Mouse (Mus musculus) midbrain, postnatal 0 days (tissue): ENCODE data around the gene Ccdc32. TPM values are rescaled to one million over a fixed set of nuclear protein-coding genes. Genes with fewer than 3 reads are reported as not detected.

Source experiments
- ATAC-seq: fragments of 200-750 bp; cut with Nextera tagmentation; 2 replicates; pipeline ENCODE4 v1.8.0; 2017; ENCODE audit warnings: moderate number of reproducible peaks, mild to moderate bottlenecking, moderate TSS enrichment, moderate library complexity; ENCODE audit not compliant: low FRiP score
- DNase-seq: peaks from one replicate; pipeline ENCODE4 v3.0.0-alpha.2; 2015; ENCODE audit warnings: low spot score
- H3K27ac ChIP-seq: fragments of 300-500 bp; sonication (generic); 2 replicates; pipeline ENCODE4 v1.5.1; 2014; ENCODE audit warnings: low read depth, mild to moderate bottlenecking, low read length, mixed read lengths
- H3K27me3 ChIP-seq: fragments of 300-500 bp; sonication (generic); 2 replicates; pipeline ENCODE4 v1.6.1; 2014; ENCODE audit warnings: low read length, control low read depth, mixed read lengths; ENCODE audit not compliant: insufficient read depth
- H3K36me3 ChIP-seq: fragments of 300-500 bp; sonication (generic); 2 replicates; pipeline ENCODE4 v1.6.1; 2014; ENCODE audit warnings: low read length, control low read depth, mixed read lengths; ENCODE audit not compliant: insufficient read depth
- H3K4me1 ChIP-seq: fragments of 300-500 bp; sonication (generic); 2 replicates; pipeline ENCODE4 v1.6.1; 2014; ENCODE audit warnings: mild to moderate bottlenecking, control low read depth, antibody characterized with exemption, low read length, mixed read lengths; ENCODE audit not compliant: insufficient read depth
- H3K4me2 ChIP-seq: fragments of 300-500 bp; sonication (generic); 2 replicates; pipeline ENCODE4 v1.6.1; 2014; ENCODE audit warnings: low read depth, mild to moderate bottlenecking, low read length, mixed read lengths; ENCODE audit not compliant: poor library complexity, severe bottlenecking
- H3K4me3 ChIP-seq: fragments of 300-500 bp; sonication (generic); 2 replicates; pipeline ENCODE4 v1.5.1; 2014; ENCODE audit warnings: low read depth, mild to moderate bottlenecking, low read length, moderate library complexity
- H3K9ac ChIP-seq: fragments of 300-500 bp; sonication (generic); replicated peaks from 2 replicates; pipeline ENCODE4 v1.6.1; 2014; ENCODE audit warnings: mild to moderate bottlenecking, low read length, moderate library complexity, mixed read lengths; ENCODE audit not compliant: poor library complexity, severe bottlenecking
- H3K9me3 ChIP-seq: fragments of 300-500 bp; sonication (generic); 2 replicates; pipeline ENCODE4 v1.6.1; 2016; ENCODE audit warnings: low read length, control low read depth
- CTCF ChIP-seq: IDR thresholded peaks from 2 replicates; pipeline ENCODE4 v1.5.1; 2016; ENCODE audit warnings: antibody characterized with exemption, mild to moderate bottlenecking
- WGBS: fragments of 180-500 bp; shearing (Covaris S2); extraction: QIAGEN DNeasy Blood & Tissue Kit; methylation state at CpG from one replicate; pipeline ENCODE4 v1.1.7; 2014; 5-methylcytosine and 5-hydroxymethylcytosine counted together
- polyA plus RNA-seq: library from polyadenylated mRNA; unstranded; fragments of >200 nt; fragmentation: Nextera tagmentation; extraction: Ambion mirVana; gene quantifications from 2 replicates; pipeline ENCODE4 v1.2.1, GENCODE M21; 2015
- total RNA-seq: library from RNA; depleted of rRNA; stranded (reverse); fragments of >200 nt; gene quantifications from 2 replicates; pipeline ENCODE4 v1.2.3, GENCODE M21; 2014

Gene Ccdc32
- total and polyA plus RNA-seq, 2 experiments from 2014 or later = 26.5 to 49.4 TPM

GRCm38 (mm10) chr2:118995919-118996797 is 33.0 kb downstream of the Ccdc32 start:
- no peak for TF ChIP-seq CTCF
- Histone ChIP-seq H3K9me3 (no peaks in the 10 kb centered on the region), H3K27ac (no peak overlapping the region), H3K9ac (no peak overlapping the region), H3K4me1 (no peaks in the 10 kb centered on the region), H3K4me3 (no peak overlapping the region), H3K27me3 (no peaks in the 10 kb centered on the region), H3K36me3 (peaks cover 6% of the 10 kb centered on the region; the same call in 1 of the 2 replicates), H3K4me2 (no peak overlapping the region)
- DNase-seq = peak; percentile 59
- peak; percentile 52; the same call in 1 of the 2 replicates for ATAC-seq
- WGBS = 30% methylated on average over 15 of the region's 16 CpGs

GRCm38 (mm10) chr2:118995490-118995889 is 33.7 kb downstream of the Ccdc32 start:
- TF ChIP-seq CTCF = no peak
- peaks cover 6% of the 10 kb centered on the region; the same call in 1 of the 2 replicates for H3K36me3 ChIP-seq
- ATAC-seq (no peak), DNase-seq (no peak)
- no peak overlapping the region for H3K27ac ChIP-seq
- no peaks in the 10 kb centered on the region for H3K9me3 ChIP-seq
- no peak overlapping the region for H3K4me3 ChIP-seq
- WGBS = 53% methylated on average over 5 of the region's 5 CpGs
- H3K4me1 ChIP-seq = no peaks in the 10 kb centered on the region
- no peaks in the 10 kb centered on the region for H3K27me3 ChIP-seq
- no peak overlapping the region for H3K9ac ChIP-seq
- H3K4me2 ChIP-seq = no peak overlapping the region

- peak; percentile 16; the same call in 1 of the 2 replicates for TF ChIP-seq CTCF
- H3K4me3 ChIP-seq = no peak overlapping the region
- H3K9ac ChIP-seq = no peak overlapping the region
- DNase-seq (no peak), ATAC-seq (no peak)
- no peaks in the 10 kb centered on the region; the same call in 1 of the 2 replicates for H3K27me3 ChIP-seq
- no peak overlapping the region for H3K4me2 ChIP-seq
- no peaks in the 10 kb centered on the region for H3K36me3 ChIP-seq
- no peak overlapping the region for H3K27ac ChIP-seq
- H3K4me1 ChIP-seq = no peaks in the 10 kb centered on the region
- WGBS = 77% methylated on average over 8 of the region's 8 CpGs
- H3K9me3 ChIP-seq = no peaks in the 10 kb centered on the region
Observed at GRCm38 (mm10) chr2:118983812-118984211, 45.4 kb downstream of the Ccdc32 start.

GRCm38 (mm10) chr2:118980841-118981240 is 48.4 kb downstream of the Ccdc32 start:
- H3K4me1 ChIP-seq = no peaks in the 10 kb centered on the region

GRCm38 (mm10) chr2:118978064-118978463 is 51.1 kb downstream of the Ccdc32 start:
- 28% methylated on average over 6 of the region's 6 CpGs for WGBS
- 0 out of 2 replicates have a peak, but pooled peaks cover 3% of the 10 kb centered on the region for H3K4me1 ChIP-seq
- no peak overlapping the region for H3K4me2 ChIP-seq
- H3K27me3 ChIP-seq = peaks cover 17% of the 10 kb centered on the region
- DNase-seq (peak; percentile 36), ATAC-seq (no peak)
- H3K9ac ChIP-seq = no peak overlapping the region
- H3K9me3 ChIP-seq = no peaks in the 10 kb centered on the region
- TF ChIP-seq CTCF = peak; percentile 53
- H3K27ac ChIP-seq = no peak overlapping the region
- H3K36me3 ChIP-seq = no peaks in the 10 kb centered on the region
- no peak overlapping the region for H3K4me3 ChIP-seq

More at GRCm38 (mm10) chr2:118980841-118981240, 48.4 kb downstream of the Ccdc32 start:
- TF ChIP-seq CTCF = no peak
- Histone ChIP-seq H3K4me2 (no peak overlapping the region), H3K36me3 (no peaks in the 10 kb centered on the region), H3K27ac (no peak overlapping the region), H3K9ac (no peak overlapping the region), H3K4me3 (no peak overlapping the region), H3K27me3 (peaks cover 4% of the 10 kb centered on the region; the same call in 1 of the 2 replicates), H3K9me3 (no peaks in the 10 kb centered on the region)
- 73% methylated on average over 6 of the region's 6 CpGs for WGBS
- ATAC-seq = no peak
- no peak for DNase-seq

- H3K27ac ChIP-seq = 0 out of 2 replicates have a peak overlapping the region, but pooled peaks have one; percentile 32
- no peaks in the 10 kb centered on the region for H3K36me3 ChIP-seq
- WGBS = 11% methylated on average over 5 of the region's 5 CpGs
- DNase-seq (no peak), ATAC-seq (no peak)
- H3K9me3 ChIP-seq = no peaks in the 10 kb centered on the region
- peaks cover 17% of the 10 kb centered on the region for H3K27me3 ChIP-seq
- TF ChIP-seq CTCF = no peak
- H3K4me2 ChIP-seq = peak overlapping the region; percentile 87
- H3K4me1 ChIP-seq = 0 out of 2 replicates have a peak, but pooled peaks cover 3% of the 10 kb centered on the region
- peak overlapping the region; percentile 64 for H3K9ac ChIP-seq
- peak overlapping the region; percentile 50 for H3K4me3 ChIP-seq
Observed at GRCm38 (mm10) chr2:118976941-118977340, 52.3 kb downstream of the Ccdc32 start.
